Mouse (Mus musculus) cerebellum, adult (tissue): ENCODE measurements around the gene Cyb5r4.
"Not testable (repeated sequence)": the region's sequence is repeated elsewhere in the genome, so short reads cannot be mapped to it uniquely, and the experiment has no call there.

Experiments
- ATAC-seq: cut with Nextera tagmentation; 2 replicates; pipeline ENCODE4 v1.9.2; 2017; ENCODE audit warnings: mild to moderate bottlenecking, moderate library complexity, mixed read lengths; ENCODE audit not compliant: insufficient number of reproducible peaks, low FRiP score, low TSS enrichment

The Cyb5r4 gene

GRCm38 (mm10) chr9:87015938-87016294 lies 5.9 kb upstream of the Cyb5r4 start:
- peak; percentile 54 for ATAC-seq

GRCm38 (mm10) chr9:87025764-87026163 lies 4.0 kb downstream of the Cyb5r4 start:
- no peak for ATAC-seq

GRCm38 (mm10) chr9:87027423-87028084 lies 5.7 kb downstream of the Cyb5r4 start:
- ATAC-seq: peak; percentile 64; the same call in 1 of the 2 replicates

GRCm38 (mm10) chr9:87032196-87032595 lies 10.4 kb downstream of the Cyb5r4 start:
- ATAC-seq: no peak

- no peak for ATAC-seq
These were observed 13.2 kb downstream of the Cyb5r4 start for GRCm38 (mm10) chr9:87034831-87035580.

- ATAC-seq: no peak
These were observed 27.6 kb downstream of the Cyb5r4 start for GRCm38 (mm10) chr9:87049425-87049824.

GRCm38 (mm10) chr9:87055547-87056235 lies 33.9 kb downstream of the Cyb5r4 start:
- ATAC-seq: no peak

GRCm38 (mm10) chr9:87062337-87062736 lies 40.5 kb downstream of the Cyb5r4 start:
- no peak for ATAC-seq

GRCm38 (mm10) chr9:87068160-87068559 lies 46.3 kb downstream of the Cyb5r4 start:
- no peak for ATAC-seq

GRCm38 (mm10) chr9:87071566-87071965 lies 49.8 kb downstream of the Cyb5r4 start:
- ATAC-seq: not testable (repeated sequence)

- no peak for ATAC-seq
These were observed 56.1 kb downstream of the Cyb5r4 start for GRCm38 (mm10) chr9:87077919-87078318.

- no peak for ATAC-seq
These were observed 57.7 kb downstream of the Cyb5r4 start for GRCm38 (mm10) chr9:87079511-87079910.

- ATAC-seq: peak; percentile 81
These were observed 65.2 kb downstream of the Cyb5r4 start for GRCm38 (mm10) chr9:87086991-87087390.

GRCm38 (mm10) chr9:87097989-87098388 lies 76.2 kb downstream of the Cyb5r4 start:
- no peak for ATAC-seq

GRCm38 (mm10) chr9:87115019-87115418 lies 93.2 kb downstream of the Cyb5r4 start:
- ATAC-seq: no peak

GRCm38 (mm10) chr9:87115456-87115931 lies 93.7 kb downstream of the Cyb5r4 start:
- ATAC-seq: no peak

GRCm38 (mm10) chr9:87115978-87116377 lies 94.2 kb downstream of the Cyb5r4 start:
- ATAC-seq: no peak

GRCm38 (mm10) chr9:87118996-87119395 lies 97.2 kb downstream of the Cyb5r4 start:
- no peak for ATAC-seq

GRCm38 (mm10) chr9:87121956-87122493 lies 100.2 kb downstream of the Cyb5r4 start:
- ATAC-seq: no peak

GRCm38 (mm10) chr9:87127046-87127445 lies 105.2 kb downstream of the Cyb5r4 start:
- not testable (repeated sequence) for ATAC-seq
